Mouse (Mus musculus) embryonic facial prominence, embryonic 10.5 days (tissue): Measurements from ENCODE around the gene Cmah. TPM values are rescaled to one million over a fixed set of nuclear protein-coding genes. Genes with fewer than 3 reads are reported as not detected.
A peak's percentile ranks its signal among the peaks of the same experiment; 100 is the strongest.

ENCODE experiments used
- DNase-seq: peaks from one replicate; pipeline ENCODE4 v3.0.0-alpha.2; 2017; ENCODE audit warnings: low spot score
- H3K27ac ChIP-seq: fragments of 300-500 bp; sonication (generic); replicated peaks from 2 replicates; pipeline ENCODE4 v1.5.1; 2016; ENCODE audit warnings: mild to moderate bottlenecking
- H3K27me3 ChIP-seq: fragments of 300-500 bp; sonication (generic); replicated peaks from 2 replicates; pipeline ENCODE4 v1.6.1; 2016; ENCODE audit warnings: low read depth, mild to moderate bottlenecking; ENCODE audit not compliant: poor library complexity, severe bottlenecking
- H3K36me3 ChIP-seq: fragments of 300-500 bp; sonication (generic); replicated peaks from 2 replicates; pipeline ENCODE4 v1.6.1; 2016; ENCODE audit warnings: mild to moderate bottlenecking, moderate library complexity
- H3K4me1 ChIP-seq: fragments of 300-500 bp; sonication (generic); 2 replicates; pipeline ENCODE4 v1.6.1; 2016
- H3K4me3 ChIP-seq: fragments of 300-500 bp; sonication (generic); 2 replicates; pipeline ENCODE4 v1.5.1; 2016; ENCODE audit warnings: mild to moderate bottlenecking, moderate library complexity
- H3K9me3 ChIP-seq: fragments of 300-500 bp; sonication (generic); 2 replicates; pipeline ENCODE4 v1.6.1; 2016; ENCODE audit warnings: mild to moderate bottlenecking
- WGBS: fragments of 180-500 bp; shearing (Covaris S2); methylation state at CpG from one replicate; pipeline ENCODE4 v1.1.7; 2016; 5-methylcytosine and 5-hydroxymethylcytosine counted together
- polyA plus RNA-seq: library from polyadenylated mRNA; unstranded; fragments of >200 nt; fragmentation: Nextera tagmentation; extraction: Ambion mirVana; gene quantifications from 2 replicates; pipeline ENCODE4 v1.2.1, GENCODE M21; 2016

The Cmah gene
- polyA plus RNA-seq, 1 experiment from 2014 or later = 0.37 TPM

DNA sequence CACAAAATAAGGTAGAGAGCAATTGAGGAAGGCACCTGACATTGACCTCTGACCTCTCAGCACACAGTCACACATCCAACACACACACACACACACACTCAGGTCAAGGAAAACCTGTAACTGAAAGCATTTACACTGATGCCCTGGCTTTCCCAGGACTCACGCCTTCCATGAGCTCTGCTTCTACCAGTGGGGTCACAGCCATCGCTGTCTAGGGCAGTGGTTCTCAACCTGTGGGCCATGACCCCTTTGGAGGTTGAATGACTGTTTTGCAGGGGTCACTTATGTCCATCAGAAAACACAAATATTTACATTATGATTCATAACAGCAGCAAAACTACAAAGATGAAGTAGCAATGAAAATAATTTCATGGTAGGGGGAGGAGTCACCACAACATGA is 152.3 kb downstream of the Cmah start:
- no peaks in the 10 kb centered on the region for H3K27me3 ChIP-seq
- no peak overlapping the region for H3K27ac ChIP-seq
- no peaks in the 10 kb centered on the region for H3K36me3 ChIP-seq
- H3K4me1 ChIP-seq = no peaks in the 10 kb centered on the region
- WGBS = 86% methylated on average over 2 of the region's 2 CpGs
- no peak for DNase-seq
- no peaks in the 10 kb centered on the region for H3K9me3 ChIP-seq
- no peak overlapping the region for H3K4me3 ChIP-seq

DNA sequence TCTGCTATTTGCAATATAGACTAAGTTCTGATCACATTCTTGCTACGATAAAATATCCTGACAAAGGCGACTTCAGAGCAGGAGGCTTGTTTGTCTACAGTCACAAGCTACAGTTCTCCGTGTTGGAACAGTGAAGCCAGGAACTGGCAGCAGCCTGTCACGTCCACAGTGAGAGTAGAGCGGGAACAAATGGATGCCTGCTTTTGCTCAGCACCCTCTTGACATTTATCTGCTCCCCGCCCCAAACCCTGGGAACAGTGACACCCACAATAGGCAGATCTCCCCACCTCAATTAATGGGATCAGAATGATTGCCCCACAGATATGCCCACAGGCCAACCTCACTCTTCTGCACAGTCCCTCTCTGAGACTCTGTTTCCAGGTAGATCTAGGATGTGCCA is 153.6 kb downstream of the Cmah start:
- 83% methylated on average over 6 of the region's 6 CpGs for WGBS
- H3K36me3 ChIP-seq = no peaks in the 10 kb centered on the region

DNA sequence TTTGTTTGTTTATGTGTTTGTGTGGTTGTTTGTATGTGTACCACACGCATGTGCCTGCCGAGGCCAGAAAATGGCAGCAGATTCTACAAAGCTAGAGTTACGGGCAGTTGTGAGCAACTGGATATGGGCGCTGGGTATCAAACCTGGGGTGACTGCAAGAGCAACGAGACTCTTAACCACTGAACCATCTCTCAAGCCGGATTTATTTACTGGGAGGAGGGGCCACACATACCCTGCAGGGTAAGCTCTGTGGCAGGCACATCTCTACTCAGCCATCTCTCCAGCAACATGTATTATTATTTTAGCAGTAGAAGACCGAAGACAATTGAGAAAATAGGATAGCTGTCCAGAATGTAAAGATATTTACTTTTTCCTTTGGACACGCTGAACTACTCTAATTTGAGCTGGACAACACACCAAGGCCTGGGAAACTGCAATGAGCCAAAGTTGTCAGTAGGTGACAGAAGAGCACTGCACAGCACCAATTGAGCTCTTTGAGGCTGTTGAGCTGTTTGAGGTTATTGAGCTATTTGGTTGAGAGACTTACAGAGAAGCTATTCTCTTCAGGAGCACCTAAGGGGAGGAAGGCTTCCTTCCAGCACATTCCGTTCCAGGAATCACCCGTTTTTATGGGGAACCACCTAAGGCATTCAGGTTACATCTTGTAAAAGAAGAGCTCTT is 154.6 kb downstream of the Cmah start:
- no peaks in the 10 kb centered on the region for H3K9me3 ChIP-seq
- no peaks in the 10 kb centered on the region for H3K4me1 ChIP-seq
- H3K36me3 ChIP-seq = no peaks in the 10 kb centered on the region
- no peaks in the 10 kb centered on the region for H3K27me3 ChIP-seq
- no peak overlapping the region for H3K4me3 ChIP-seq
- DNase-seq = peak; percentile 46
- 65% methylated on average over 10 of the region's 10 CpGs for WGBS
- no peak overlapping the region for H3K27ac ChIP-seq

More for the DNA sequence above, 153.6 kb downstream of the Cmah start:
- no peak overlapping the region for H3K27ac ChIP-seq
- H3K4me3 ChIP-seq = no peak overlapping the region
- no peak for DNase-seq
- H3K9me3 ChIP-seq = no peaks in the 10 kb centered on the region
- no peaks in the 10 kb centered on the region for H3K4me1 ChIP-seq
- no peaks in the 10 kb centered on the region for H3K27me3 ChIP-seq

DNA sequence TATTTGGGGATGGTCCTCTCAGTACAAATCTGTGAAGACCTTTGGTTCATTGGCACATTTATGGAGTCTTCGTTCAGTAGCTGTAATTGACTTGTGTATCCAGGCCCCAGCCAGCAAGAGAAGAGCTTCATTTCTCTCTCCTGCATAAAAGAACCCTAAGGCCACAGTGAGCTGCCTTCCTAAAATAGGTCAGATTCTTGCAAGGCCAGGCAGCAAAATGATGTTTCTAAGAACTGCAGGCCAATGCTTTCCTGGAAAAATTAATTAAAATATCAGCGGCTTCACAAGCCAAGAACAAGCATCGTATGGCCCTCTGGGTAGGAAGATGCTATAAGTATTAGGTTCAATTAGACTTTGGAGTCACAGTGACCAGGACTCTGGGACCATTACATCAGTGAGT is 156.5 kb downstream of the Cmah start:
- Histone ChIP-seq H3K9me3 (no peaks in the 10 kb centered on the region), H3K4me1 (no peaks in the 10 kb centered on the region), H3K36me3 (no peaks in the 10 kb centered on the region), H3K27ac (no peak overlapping the region), H3K27me3 (no peaks in the 10 kb centered on the region), H3K4me3 (no peak overlapping the region)
- 92% methylated on average over 3 of the region's 3 CpGs for WGBS
- DNase-seq = no peak

DNA sequence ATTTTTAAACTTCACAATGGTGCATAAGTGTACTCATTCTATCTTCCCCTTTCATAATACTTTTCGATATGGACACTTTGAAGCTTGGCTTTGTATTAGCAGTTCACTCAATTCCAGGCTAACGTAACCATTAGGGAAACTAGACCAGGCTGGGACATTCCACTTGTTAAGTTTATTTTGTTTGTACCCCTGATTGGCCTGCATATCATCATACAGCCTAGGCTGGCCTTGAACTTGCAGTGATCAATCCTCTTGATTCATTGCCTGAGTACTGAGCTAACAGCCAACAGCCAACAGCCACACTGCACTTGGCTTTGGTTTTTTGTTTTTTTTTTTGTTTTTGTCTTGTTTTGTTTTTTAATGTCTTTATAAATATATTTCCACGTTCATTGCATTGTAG is 157.6 kb downstream of the Cmah start:
- H3K27ac ChIP-seq = no peak overlapping the region
- H3K9me3 ChIP-seq = no peaks in the 10 kb centered on the region
- no peak for DNase-seq
- H3K27me3 ChIP-seq = no peaks in the 10 kb centered on the region
- H3K4me1 ChIP-seq = no peaks in the 10 kb centered on the region
- WGBS = 89% methylated on average over 3 of the region's 3 CpGs
- H3K36me3 ChIP-seq = no peaks in the 10 kb centered on the region
- no peak overlapping the region for H3K4me3 ChIP-seq

DNA sequence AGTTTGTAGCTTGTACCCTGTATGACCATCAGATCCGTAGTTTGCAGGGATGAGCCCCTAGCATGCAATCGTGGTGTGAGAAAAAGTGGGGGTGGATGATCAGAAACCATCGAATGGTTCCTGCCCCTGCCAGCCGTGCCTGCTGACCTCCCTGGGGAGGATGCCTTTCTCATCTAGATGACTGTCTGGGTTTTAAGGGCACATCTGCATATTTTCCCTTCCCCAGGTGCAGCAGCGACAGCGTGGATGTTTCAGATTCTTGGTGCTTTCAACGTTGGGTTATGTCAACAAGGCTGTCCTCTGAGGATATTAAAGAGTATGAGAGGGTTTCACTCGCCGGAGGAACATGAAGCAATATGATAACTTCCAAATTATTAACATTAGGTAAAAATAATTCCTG is 158.8 kb downstream of the Cmah start:
- H3K27ac ChIP-seq = no peak overlapping the region
- no peak for DNase-seq
- H3K4me3 ChIP-seq = no peak overlapping the region
- 59% methylated on average over 9 of the region's 9 CpGs for WGBS
- H3K36me3 ChIP-seq = no peaks in the 10 kb centered on the region
- no peaks in the 10 kb centered on the region for H3K9me3 ChIP-seq
- H3K27me3 ChIP-seq = no peaks in the 10 kb centered on the region
- no peaks in the 10 kb centered on the region for H3K4me1 ChIP-seq

DNA sequence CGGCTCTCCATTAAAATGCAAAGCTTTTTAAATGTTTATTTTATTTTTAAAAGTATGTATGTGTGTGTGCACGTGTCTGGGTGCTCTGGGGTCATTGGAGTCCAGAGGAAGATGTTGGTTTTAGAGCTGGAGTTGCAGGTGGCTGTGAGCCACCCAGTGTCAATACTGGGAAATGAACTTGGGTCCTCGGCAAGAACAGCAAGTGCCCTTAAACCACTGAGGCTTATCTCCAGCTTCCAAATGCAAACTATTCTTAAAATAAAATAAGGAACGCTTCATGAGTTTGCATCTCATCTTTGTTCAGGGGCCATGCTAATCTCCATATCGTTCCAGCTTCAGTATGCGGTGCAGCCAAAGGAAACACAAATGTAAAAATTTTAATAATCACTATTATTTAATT is 159.2 kb downstream of the Cmah start:
- H3K36me3 ChIP-seq = no peaks in the 10 kb centered on the region
- no peak overlapping the region for H3K27ac ChIP-seq
- H3K4me1 ChIP-seq = peaks cover 1% of the 10 kb centered on the region; the same call in 1 of the 2 replicates
- H3K9me3 ChIP-seq = no peaks in the 10 kb centered on the region
- H3K4me3 ChIP-seq = no peak overlapping the region
- H3K27me3 ChIP-seq = no peaks in the 10 kb centered on the region
- no peak for DNase-seq
- 79% methylated on average over 6 of the region's 6 CpGs for WGBS

DNA sequence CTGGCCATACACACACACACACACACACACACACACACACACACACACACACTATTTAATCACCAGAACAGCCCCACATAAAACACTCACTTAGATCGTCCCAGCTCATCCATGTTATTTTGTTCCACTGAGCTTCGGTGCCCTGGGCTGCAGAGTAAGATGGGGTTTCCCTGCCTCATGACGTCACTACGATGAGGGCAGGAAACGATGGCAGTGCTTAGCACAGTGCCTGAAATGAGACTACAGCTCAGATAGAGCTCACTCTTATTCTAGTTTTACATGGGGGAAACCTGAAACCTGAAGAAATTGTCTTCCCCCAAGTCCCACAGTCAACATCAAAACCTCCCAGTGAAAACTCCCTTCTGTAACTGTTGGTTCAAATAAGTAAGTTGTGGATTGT is 159.9 kb downstream of the Cmah start:
- 85% methylated on average over 5 of the region's 5 CpGs for WGBS
- no peak for DNase-seq
- H3K36me3 ChIP-seq = no peaks in the 10 kb centered on the region
- no peak overlapping the region for H3K4me3 ChIP-seq
- no peaks in the 10 kb centered on the region for H3K9me3 ChIP-seq
- no peak overlapping the region for H3K27ac ChIP-seq
- no peaks in the 10 kb centered on the region for H3K27me3 ChIP-seq
- peaks cover 3% of the 10 kb centered on the region; the same call in 1 of the 2 replicates for H3K4me1 ChIP-seq

DNA sequence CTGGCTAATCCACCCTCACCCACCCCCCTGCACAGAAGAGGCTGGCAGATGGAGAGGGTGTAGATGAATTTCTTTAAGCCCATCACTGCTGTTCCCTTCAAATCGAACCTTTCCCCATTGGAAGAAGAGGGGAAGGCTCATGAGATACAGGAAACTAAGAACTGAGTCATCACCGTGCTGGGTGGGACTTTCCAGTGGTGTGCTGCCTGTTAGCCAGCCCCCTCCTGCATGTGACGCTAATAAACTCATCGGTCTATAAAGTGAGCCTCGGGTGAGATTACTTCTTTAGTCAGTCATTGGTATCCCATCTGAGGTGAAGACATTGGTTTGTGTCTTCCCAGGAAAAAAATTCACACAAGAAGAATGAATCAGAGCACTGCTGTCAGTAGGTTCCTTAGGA is 160.3 kb downstream of the Cmah start:
- Histone ChIP-seq H3K27ac (no peak overlapping the region), H3K36me3 (no peaks in the 10 kb centered on the region), H3K27me3 (no peaks in the 10 kb centered on the region), H3K4me1 (peaks cover 3% of the 10 kb centered on the region; the same call in 1 of the 2 replicates), H3K9me3 (no peaks in the 10 kb centered on the region), H3K4me3 (no peak overlapping the region)
- no peak for DNase-seq
- 92% methylated on average over 5 of the region's 5 CpGs for WGBS

DNA sequence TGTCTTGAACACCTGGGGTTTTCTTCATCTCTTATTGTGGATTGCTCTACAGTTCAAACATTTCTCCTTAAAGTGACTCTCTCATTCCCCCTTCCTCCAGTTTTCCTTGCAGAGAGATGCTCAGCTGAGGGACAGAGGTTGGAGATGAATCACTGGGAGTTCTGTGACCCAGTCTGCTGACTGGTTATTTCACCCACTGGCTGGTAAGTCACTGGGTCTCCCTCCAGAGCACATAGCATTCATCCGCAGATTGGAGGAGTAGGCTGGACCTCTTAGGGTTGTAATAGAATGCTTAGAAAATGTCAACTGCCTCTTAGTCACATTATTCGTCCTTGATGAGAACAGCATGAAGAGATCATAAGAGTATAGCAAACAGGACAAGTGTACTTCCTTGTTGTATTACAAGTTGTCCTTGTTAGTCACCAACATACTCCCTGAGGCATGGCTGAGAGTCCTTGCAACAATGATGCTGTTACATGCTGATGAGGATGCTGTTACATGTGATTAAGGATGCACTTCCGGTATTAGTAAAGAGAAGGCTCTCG is 161.4 kb downstream of the Cmah start:
- Histone ChIP-seq H3K27me3 (no peaks in the 10 kb centered on the region), H3K9me3 (no peaks in the 10 kb centered on the region), H3K27ac (no peak overlapping the region), H3K4me3 (no peak overlapping the region), H3K36me3 (no peaks in the 10 kb centered on the region), H3K4me1 (peaks cover 3% of the 10 kb centered on the region; the same call in 1 of the 2 replicates)
- no peak for DNase-seq
- 91% methylated on average over 4 of the region's 4 CpGs for WGBS

DNA sequence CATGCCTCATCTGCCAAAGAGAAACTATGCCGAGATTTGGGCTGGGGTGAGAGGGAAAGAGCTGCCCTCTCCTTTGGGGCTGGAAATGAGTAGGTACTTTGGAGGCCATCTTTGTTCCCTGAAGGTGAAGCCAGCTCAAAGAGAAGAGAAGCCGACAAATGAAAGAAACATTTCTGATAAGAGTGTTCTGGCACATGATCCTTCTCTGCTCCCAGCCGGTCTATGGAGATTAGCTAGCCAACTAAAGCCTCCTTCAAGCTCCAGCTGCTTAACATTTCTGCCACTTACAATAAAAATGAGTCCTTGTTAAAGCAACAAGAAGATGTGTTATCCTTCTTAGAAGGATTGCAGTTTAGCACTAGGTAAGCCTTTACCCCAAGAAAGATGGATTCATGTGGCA is 162.3 kb downstream of the Cmah start:
- no peak for DNase-seq
- Histone ChIP-seq H3K9me3 (no peaks in the 10 kb centered on the region), H3K4me3 (no peak overlapping the region), H3K27ac (no peak overlapping the region), H3K4me1 (peaks cover 3% of the 10 kb centered on the region; the same call in 1 of the 2 replicates), H3K27me3 (no peaks in the 10 kb centered on the region), H3K36me3 (no peaks in the 10 kb centered on the region)
- 88% methylated on average over 3 of the region's 3 CpGs for WGBS

DNA sequence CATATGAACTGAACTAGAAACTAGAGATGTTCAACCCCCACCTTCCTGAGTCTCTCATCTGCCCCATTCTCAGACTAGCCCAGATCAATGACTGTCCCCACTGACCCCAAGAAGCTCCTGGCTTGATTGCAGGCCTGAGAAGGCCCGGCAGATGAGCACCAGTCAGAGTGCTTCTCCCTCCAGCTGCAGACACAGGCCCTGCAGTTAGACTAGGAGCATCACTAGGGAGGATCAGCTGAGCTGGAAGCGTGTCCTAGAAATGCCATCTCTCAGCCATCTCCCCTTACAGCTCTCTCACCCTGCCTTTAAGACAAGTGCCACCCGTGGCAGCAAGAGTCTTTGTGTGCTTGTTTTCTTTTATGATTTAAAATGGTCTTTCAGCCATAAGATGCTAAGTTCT is 162.8 kb downstream of the Cmah start:
- no peaks in the 10 kb centered on the region for H3K27me3 ChIP-seq
- H3K9me3 ChIP-seq = no peaks in the 10 kb centered on the region
- no peaks in the 10 kb centered on the region for H3K36me3 ChIP-seq
- H3K4me1 ChIP-seq = peaks cover 3% of the 10 kb centered on the region; the same call in 1 of the 2 replicates
- no peak overlapping the region for H3K27ac ChIP-seq
- 77% methylated on average over 3 of the region's 3 CpGs for WGBS
- H3K4me3 ChIP-seq = no peak overlapping the region
- no peak for DNase-seq

DNA sequence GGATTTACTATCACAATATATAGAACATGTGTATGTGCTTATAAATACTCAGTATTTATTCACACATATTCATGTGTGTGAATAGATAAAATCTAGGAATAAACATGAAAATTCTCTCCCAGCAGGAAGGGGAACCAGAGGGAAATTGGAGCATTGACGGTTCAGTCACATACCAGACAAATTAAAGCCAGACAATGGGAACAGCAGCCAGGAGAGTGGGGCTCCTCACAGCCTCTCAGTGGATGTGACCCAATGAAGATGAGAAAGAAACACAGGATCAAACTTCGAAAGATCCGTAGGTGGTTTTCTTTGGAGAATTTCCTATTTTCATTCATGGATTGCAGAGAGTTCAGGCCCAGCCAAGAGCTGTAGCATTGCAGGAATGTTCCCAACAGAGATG is 163.9 kb downstream of the Cmah start:
- H3K4me1 ChIP-seq = peaks cover 3% of the 10 kb centered on the region; the same call in 1 of the 2 replicates
- DNase-seq = no peak
- WGBS = 56% methylated on average over 3 of the region's 3 CpGs
- no peaks in the 10 kb centered on the region for H3K27me3 ChIP-seq
- H3K4me3 ChIP-seq = no peak overlapping the region
- no peak overlapping the region for H3K27ac ChIP-seq
- H3K9me3 ChIP-seq = no peaks in the 10 kb centered on the region
- no peaks in the 10 kb centered on the region for H3K36me3 ChIP-seq
